Mouse (Mus musculus) erythroblast, embryonic 14.5 days (primary cell): ENCODE data around the gene Zfp786.

ENCODE experiments used
- GATA1 ChIP-seq: IDR thresholded peaks from 2 replicates; pipeline ENCODE4 v1.6.1; 2012; ENCODE audit warnings: low read length, inconsistent platforms, mixed read lengths
- TAL1 ChIP-seq: IDR thresholded peaks from 3 replicates; pipeline ENCODE4 v1.6.1; 2012; ENCODE audit warnings: low read length, inconsistent platforms, mixed read lengths

DNA sequence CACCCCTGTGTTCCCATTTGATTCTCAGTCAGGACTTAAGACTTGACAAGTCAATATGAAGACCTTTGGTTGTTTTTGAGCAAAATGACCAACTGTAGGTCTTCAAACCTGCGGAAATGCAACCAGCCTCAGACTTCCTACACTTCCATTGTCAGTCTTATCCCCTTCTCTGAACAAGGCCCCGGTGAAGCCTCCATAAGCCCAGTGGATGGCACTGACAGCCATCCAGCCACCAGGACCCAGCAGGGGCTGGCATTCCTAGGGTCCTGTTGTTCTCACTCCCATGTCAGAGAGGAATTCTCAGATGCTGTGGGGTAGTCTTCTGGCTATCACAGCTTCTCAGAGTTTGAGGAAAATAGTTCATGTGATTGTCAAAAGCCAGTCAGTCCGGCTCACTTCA, 47.9 kb upstream of the Zfp786 start:
- TF ChIP-seq GATA1 (no peak), TAL1 (no peak)
